Mouse (Mus musculus): Measurements from ENCODE around the gene Myo5c.

The Myo5c gene

DNA sequence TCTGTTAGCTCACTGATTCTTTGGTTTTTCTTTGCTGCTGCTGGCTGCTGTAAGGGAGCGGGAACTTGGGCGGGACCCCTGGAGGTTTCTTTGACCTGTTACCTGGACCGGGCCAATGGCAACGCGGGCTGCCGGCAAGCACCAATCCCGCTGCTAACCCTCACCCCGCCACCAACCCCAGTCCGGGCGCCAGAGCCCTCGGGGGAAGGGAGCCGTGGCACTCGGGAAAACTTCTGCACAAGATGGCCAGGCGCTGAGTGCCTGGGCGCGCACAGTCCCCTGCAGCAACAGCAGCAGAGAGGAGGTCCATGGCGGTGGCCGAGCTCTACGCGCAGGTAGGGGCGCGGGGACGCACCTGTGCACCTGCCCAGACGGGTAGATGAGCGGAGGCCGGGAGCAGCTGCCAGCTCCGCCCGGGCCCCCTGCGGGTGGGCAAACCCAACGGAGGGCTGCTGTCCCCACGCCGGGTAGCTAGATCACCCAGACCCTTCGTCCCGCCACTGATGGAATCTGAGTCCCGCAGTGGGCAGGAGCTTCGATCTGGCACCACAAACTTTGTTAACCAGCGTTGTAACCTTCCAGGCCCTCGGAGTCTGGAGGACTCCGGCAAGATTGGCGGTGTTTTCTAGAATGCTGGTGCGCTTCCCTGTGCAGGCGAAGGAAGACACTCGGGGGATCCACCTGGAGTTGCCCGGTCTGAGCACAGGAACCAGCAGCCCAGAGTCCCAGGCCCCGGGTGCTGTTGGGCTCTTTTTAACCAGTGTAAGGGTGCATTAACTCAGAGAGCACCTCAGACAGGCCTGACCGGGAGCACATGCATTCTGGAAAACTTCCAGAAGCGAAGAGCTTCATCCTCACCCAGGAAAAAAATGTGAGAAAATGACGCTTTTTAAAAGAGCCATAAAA is at the start of gene Myo5c:
Gene Myo5c, plus strand, starts transcription at position 180 of the 906 bp plus-strand sequence.
- peak; percentile 39 for DNase-seq (ENCODE audit: low spot score)

DNA sequence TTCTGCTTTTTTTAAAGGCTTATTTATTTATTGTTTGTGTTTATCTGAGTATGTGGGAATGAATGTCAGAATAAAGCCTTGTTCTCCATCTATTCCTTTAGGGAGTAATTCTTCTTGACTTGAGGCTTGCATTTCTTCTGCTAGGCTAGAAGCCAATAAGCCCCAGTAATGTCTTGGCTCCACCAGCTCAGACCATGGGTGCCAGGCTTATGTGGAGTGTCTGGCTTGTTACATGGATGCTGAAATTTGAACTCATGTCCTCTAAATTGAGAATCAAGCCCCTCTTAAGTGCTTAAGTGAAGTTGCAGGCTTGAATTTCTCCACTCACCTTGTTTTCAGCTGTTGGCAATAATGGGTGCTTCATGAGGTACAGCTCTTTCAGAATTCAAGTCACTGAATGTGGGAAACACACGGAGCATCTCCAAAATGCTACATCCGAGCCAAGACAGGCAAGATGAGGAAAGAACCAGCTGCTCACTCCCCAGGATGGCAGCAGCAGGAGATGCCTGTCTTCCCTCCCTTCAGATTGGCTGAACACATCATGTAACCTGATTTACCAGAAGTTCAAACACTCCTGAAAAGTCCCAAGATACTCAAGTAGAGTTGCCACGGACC is 44.1 kb upstream of the Myo5c start:
- DNase-seq (ENCODE audit: low spot score), result no peak

DNA sequence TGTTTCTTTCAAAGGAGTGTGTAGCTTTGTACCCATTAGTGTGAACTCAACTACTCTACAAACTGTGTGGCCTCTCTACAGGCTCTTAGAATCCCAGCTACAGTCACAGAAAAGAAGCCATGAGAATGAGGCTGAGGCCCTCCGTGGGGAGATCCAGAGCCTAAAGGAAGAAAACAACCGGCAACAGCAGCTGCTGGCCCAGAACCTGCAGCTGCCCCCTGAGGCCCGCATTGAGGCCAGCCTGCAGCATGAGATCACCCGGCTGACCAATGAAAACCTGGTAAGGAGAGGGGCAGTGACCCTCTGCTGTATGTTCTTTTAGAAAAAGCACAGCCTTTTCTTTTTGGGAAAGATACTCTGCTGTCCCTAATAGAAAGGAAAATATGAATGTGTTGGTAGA is 38.0 kb upstream of the Myo5c start:
- no peak for DNase-seq (ENCODE audit: low spot score)

DNA sequence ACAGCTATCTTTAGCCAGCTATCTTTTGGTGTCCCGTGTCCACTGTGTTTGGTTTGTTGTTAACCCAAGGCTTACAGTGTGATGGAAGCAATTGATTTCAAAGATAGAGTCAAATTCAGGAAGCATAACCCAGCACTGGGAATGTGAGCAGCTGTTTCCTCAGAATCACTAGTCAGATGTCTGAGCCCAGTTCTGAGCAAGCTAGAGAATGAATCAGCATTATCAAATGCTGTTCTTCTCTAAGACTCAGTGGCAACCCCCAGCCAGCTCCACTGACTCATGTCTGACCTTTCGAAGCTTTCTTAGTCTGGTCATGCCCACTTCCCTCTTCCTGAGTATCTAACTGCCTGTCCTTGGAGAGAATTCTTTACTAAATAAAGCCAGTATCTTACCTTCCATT is 35.5 kb upstream of the Myo5c start:
- DNase-seq (ENCODE audit: low spot score), result peak; percentile 44

DNA sequence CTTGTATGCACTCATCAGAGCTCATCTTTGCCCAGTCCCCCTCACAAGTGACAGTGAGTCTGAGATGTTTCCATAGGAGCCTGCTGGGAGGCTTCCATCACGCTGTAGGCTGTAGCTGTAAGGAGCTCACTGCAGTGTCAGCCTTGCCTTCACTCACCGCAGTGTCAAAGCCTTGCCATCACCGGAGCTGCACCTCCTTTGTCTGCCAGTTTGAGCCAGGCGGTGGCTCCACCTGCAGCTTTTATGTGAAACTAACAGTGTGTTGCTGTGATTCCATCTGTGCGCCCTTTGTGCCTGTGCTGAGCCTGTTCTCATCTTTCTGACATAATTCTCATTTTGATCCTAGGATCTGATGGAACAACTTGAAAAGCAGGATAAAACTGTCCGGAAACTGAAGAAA is 34.5 kb upstream of the Myo5c start:
- no peak for DNase-seq (ENCODE audit: low spot score)

DNA sequence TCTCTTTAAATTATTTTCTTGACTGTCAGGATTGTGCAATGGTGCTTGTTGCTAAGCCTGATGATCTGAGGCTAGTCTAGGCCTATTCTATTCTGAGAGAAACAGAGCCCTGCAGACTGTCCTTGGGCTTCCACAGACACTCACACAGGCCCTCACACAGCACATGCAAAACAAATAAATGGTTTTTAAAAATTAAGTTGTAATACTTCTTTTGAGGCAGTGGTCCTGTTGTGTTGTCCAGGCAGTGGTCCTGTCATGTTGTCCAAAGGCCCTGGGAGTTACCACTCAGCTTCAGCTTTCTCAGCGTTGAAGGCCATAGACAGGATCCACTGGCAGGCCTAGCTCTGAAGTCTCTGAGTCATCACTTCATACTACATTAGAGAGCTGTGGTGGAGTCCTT is 30.3 kb upstream of the Myo5c start:
- DNase-seq (ENCODE audit: low spot score), result no peak

DNA sequence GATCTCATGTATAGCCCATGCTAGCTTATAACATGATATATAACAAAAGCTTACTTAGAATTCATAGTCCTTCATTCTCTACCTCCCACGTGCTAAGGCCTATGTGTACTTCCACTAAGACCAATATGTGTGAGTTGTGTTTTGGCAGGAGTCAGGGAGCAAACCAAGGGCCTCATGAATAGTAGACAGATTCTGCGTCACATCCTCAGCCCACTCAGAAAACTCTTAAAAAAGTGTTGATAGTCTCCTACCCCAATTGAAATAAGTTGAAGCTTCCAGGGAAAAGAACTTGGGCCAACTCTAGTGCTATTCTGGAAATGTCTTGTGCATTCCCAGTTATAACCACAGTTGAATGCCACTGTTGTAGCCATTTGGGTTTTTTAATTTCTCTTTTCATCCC is 29.8 kb upstream of the Myo5c start:
- DNase-seq (ENCODE audit: low spot score), result no peak

DNA sequence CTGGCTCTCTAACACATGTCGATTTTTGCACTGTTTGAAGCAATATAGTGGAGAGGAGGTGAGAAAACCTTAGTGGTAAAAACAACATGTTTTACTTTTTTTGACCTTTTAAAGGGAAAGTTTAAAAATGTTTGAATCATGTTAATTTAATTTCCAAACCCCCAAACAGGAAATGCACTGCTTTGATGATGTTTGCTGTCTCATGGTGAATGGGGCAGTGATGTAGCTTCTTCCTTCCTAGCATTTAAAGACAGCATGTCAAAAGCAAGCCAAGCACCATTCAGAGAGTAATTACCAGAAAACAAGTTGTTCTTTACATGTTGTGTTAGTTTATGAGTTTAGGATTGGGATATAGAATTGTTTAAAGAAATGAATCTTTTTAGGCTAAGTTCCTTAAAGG is 22.6 kb upstream of the Myo5c start:
- DNase-seq (ENCODE audit: low spot score), result no peak

DNA sequence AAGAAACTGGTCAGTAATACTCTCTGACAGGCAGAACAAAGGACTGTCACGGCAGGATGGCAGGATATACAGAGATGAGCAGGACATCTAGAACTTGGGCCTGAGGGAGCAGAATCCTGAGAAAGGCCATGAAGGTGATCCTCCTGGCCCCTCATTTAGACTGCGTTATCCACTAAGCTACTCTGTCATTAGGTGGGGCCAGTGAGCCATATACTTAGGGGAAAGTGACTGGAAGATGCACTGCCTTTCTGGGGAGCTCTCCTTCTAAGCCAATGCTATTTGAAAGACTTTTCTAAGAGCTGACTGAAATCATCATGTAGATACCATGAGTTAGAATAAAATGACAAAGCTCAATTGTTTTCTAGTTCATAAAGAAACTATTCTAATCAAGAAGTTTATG is 21.6 kb upstream of the Myo5c start:
- no peak for DNase-seq (ENCODE audit: low spot score)

DNA sequence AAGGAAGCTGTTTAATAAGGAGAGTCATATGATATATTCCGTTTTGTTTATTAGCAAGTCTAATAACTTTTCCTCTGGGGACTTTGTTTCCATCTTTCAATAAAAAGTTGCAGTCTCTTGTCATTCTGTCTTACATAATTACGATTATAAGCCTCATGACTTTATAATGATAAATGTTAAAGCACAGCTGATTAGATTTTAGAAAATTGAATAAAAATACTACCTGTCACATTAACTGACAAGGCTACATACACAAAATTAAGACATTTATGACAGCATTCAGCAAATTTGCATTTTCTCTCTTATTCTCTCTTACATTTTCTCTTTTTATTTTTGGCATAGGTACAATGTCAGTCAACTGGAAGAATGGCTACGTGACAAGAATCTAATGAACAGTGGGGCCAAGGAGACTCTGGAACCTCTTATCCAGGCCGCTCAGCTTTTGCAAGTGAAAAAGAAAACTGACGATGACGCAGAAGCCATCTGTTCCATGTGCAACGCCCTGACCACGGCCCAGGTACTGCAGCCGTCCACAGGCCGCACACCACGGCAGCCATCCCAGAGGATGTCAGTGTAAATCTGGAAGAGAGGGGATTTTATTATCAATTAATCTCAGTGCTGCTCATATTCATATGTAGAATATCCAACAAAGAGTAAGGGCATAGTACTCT is 16.9 kb upstream of the Myo5c start:
- no peak for DNase-seq (ENCODE audit: low spot score)

DNA sequence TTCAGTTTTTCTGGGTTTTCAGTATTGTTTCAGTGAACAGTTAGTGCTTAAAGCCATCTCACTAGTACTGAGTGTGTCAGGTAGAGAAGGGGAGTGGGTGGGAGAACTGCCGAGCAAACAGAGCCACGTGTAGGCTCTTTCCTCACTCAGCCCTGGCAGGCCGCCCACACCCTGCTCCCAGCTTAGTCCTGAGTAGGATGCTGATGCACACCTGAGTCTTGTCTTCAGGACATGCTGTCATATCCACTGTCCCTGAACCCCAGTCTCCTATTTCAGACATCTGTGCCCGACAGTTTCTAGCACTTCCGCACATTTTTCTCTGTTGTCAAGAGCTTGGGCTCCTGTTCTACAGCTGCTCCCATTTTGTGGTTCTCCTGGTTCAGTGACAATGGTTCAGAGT is 11.9 kb upstream of the Myo5c start:
- no peak for DNase-seq (ENCODE audit: low spot score)

DNA sequence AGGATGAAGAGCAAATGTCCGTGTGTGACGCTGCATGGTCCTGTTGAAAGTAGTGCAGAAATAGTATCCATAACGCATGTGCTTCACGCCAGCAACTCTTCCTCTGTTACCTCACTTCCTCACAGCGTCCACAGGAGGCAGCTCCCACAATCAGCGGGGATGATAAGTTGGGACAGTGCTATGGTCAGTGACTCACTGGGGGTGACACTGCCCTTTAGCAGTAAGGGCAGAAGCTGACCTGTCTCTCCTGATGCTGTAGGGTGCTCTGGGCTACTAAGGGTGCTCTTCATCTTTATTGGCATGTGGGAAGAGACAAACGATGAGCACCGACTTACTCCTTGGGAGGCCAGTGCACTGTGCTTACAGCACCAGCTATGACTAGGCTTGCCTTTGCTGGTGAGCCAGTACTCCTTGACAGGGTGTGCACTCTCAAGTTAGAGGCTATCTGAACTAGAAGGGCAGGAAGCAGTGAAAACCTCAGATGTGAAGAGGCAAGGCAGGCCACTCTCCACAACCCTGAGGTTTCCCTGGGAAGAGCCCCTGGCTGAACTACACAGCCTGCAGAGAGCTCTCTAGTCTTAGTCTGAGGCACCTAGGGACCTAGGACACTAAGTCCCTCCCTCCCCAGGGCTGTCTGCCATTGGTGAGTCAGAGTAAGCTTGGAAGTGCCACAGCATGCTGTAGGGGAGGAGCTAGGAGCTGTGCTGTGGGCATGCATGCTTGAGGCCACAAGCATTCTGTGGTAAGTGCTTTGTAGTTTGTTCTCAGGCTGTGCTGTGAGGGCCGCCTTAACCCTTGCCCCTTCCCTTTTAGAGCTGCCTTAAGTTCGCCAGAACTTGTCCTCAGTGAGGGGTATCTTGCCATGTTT is 10.2 kb upstream of the Myo5c start:
- DNase-seq (ENCODE audit: low spot score), result no peak

DNA sequence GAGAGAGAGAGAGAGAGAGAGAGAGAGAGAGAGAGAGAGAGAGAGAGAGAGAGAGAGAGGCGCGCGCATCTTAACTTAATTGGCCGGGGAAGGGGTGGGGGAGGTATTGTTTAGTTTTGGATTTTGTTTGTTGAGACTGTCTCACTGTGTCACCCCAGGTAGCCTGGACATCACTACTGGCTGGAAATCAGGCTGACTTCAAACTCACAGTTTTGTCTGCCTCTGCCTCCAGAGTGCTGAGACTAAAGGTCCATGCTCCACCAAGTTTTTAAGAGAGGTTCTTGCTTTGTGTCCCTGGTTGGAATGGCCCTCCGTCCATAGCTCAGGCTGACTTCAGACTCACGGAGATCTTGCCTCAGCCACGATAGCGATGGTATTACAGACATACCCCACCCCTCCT is 1.0 kb downstream of the Myo5c start:
- DNase-seq (ENCODE audit: low spot score), result no peak

DNA sequence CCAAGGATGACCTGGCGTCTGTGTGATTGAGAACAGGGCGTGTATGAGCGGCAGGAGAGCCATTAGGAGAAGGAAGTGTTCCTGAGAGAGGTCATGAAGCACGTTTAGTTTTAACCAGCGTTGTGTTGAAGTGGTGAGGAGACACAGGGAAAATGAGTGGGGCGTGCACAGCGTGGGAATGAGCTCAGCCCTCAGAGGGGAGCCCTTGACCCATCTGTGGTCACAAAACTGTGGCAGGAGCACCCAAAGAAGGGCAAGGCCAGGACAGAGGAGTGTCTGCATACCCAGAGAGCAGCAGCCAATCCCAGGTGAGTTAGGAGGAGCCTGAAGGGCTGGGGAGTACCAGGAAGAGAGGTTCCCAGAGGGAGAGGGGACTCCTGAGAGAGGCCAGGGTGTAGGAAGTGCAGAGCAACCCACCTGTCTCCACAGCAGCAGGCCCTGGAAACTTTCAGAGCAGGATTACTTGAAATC is 2.5 kb downstream of the Myo5c start:
- no peak for DNase-seq (ENCODE audit: low spot score)

DNA sequence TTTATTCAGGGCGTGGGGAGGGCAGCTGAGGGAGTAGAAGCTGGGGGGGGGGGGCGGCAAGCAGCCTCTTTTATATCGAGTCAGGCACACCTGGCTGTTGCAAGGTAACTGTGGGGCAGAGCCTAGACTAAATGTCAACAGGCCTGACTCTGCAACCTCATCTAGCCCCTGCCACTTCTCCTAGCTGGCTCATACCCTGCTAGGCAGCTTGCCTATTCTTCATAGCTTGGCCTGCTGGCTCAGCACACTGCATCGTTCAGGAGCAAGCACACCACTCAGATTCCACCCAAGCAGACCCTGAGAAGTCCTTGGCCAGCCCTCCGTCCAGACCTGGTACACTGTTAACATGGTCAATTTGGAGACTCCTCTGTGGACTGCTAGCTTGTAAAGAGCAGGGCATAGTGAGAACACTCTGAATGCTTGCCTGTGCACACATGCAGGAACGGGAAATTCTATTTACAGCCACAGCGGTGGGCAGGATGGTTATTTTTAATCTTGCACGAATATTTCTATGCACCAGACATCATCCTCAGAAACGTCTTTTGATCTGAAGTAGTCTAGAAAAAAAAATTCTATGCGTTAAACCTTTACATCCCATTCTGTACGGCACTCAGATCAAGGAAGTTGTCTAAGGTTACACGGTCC is 3.3 kb downstream of the Myo5c start:
- DNase-seq (ENCODE audit: low spot score), result no peak

DNA sequence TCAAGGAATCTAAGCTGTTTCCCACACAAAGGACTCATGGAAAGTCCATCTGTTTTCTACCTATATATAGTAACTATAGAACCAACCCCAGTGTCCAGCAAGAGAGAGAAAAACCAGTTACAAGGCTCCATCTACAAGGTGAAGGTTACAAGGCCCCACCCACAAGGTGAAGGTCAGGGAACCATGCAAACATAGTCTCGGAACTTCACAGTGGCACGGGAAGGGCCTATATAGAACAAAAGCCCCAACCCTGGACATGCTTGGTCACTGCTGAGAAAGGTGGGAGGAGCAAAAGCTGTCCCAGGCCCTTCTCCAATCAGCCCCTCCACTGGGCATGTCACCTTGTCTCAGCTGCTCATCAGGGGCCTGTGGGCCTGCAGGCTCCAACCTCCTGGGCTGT is 3.9 kb downstream of the Myo5c start:
- no peak for DNase-seq (ENCODE audit: low spot score)

DNA sequence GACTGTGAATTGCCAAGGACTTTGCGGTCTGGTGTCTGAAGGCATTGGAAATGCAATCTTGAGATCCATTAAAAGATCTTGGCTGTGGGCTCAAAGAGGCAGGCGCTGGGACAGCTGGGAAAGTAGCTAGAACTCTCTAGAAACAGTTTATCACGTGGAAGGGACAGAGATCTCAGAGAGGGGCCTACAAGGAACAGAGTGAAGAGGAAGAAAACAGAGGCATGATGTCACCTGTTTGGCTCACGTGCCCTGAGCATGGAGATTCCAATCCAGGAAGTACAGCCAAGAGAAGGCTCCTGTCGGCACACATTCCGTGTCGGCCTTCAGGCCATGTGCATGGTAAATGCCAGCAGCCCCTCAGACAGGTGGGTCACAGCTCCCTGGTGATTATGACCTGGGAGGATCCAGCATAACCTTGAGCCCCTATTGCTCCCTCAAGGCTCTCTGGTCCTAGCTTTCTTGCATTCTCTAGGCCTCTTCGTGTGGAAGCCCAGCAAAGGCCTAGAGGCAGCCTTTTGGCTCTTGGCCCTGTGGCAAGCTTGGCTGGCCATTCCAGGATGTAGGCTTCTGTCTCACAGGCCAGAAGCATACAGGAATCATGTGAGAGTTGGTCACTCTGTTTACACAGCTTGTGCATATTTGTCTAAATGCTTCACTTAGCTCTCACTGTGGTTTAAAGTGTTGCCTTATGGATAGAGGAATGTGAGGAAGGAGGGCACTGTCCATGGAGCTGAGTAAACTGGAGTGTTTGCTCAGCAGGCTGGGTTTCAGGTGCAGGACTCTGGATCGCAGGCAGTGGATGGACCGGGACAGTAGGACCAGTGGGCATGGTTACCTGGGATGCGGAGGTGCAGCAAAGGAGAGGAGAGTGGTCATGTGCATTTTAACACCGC is 4.8 kb downstream of the Myo5c start:
- DNase-seq (ENCODE audit: low spot score), result no peak

DNA sequence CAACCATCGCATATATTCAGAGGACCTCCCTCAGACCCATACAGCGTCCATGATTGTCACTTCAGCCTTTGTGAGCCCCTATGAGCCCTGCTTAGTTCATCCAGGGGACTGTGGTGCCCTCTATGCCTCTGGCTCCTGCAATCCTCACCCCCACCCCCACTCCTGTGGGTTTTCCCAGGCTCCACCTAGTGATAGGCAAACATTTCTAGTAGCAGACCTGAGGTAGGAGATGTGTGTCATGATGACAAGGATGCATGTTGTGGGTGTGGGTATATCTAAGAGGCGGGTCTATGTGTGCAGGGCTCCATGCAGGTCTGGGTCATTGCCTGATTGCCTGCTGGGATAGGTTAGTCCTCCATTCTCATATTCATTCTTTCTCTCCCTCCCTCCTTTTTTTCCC is 6.4 kb downstream of the Myo5c start:
- DNase-seq (ENCODE audit: low spot score), result no peak

DNA sequence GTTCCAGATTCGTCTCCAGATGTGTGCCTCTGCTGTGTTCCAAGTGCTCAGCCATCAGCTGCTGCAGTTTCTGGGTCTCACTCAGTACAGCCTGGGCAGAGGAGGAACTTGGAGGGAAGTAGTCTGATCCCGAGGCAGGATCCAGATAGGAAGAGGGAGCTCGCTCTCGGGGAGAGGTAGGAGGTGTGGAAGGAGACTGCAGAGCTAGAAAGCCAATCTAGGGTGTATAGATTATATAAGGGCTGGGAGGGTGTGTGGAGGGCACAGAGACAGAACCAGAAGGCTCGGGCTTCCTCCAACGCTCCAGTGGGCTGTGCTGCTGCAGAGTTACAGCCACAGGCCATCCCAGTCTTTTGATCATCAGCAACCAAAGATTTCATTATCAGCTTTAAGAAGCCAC is 11.2 kb downstream of the Myo5c start:
- DNase-seq (ENCODE audit: low spot score), result no peak

DNA sequence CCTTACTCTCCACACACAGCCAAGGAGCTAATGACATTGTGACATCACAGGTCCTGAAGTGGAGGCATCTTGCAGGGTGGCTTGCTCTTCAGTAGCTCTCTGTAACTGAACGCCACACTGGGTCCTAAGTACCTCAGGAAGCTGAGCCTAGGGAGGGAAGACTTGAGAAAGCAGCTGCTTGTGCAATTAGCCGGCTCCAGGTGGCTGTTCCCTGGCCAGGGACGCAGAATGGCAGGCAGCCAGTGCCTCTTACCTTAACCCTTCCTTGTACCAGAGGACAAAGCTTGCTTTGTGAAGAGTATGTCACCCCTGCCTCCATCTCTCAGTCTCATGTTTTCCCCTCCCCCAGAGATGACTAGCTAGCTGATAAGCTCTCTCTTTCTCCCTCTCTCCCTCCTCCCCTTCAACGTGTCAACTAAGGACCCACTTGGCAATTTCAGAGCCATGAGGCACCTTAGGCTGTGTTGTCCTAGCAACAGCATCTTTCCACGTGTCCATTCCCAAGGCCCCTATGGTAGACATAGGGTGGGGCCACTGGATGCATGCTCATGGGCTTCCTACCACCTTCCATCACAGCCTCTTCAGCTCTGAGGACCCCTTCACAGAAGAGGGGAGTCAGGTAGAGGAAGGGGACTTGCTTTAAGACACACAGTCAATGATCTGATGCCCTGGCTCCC is 12.0 kb downstream of the Myo5c start:
- no peak for DNase-seq (ENCODE audit: low spot score)

Data from ovary, adult 18-20 months (tissue).